Mouse (Mus musculus) olfactory bulb, adult 2 months (tissue): ENCODE measurements at regions not wholly inside any gene's neighbourhood (a gene's known extent, or its start where the extent isn't known, plus 50 kb on each side); places are given as distances from the start of the nearest gene placed in this dataset.

Source experiments
- CTCF ChIP-seq: fragments of 200-500 bp; IDR thresholded peaks from 2 replicates; pipeline ENCODE4 v1.5.1; 2012; ENCODE audit warnings: low read depth, mild to moderate bottlenecking, low read length, moderate library complexity; ENCODE audit not compliant: insufficient read depth
- POLR2A ChIP-seq: fragments of 200-500 bp; IDR thresholded peaks from 2 replicates; pipeline ENCODE4 v1.6.1; 2012; ENCODE audit warnings: mild to moderate bottlenecking, low read depth, low read length, moderate library complexity; ENCODE audit not compliant: insufficient read depth

DNA sequence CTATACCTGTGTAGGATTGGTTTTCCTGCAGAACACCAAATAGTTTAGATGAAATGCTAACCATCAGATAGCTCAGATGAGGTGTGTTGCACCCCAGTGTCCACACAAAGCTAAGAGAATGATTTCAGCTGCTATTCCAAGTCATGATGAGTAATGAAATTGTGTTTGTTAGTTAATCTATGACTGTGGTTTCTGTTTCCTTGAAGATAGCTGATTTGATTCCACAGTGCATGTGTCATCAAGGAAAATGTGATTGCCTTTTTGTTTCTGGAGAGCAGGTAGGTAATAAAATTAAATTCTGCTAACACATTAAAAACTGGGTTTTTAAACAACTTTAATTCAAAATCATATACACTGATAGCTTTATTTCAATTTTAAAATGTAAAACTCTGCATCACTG lies 176.5 kb upstream of the Cadm2 start:
- TF ChIP-seq POLR2A (no peak), CTCF (no peak)
